Mouse (Mus musculus) spleen, adult 2 months (tissue): Measurements from ENCODE around the gene Pik3cd.

ENCODE experiments used
- CTCF ChIP-seq: fragments of 200-500 bp; IDR thresholded peaks from 2 replicates; pipeline ENCODE4 v1.5.1; 2011; ENCODE audit warnings: mild to moderate bottlenecking, inconsistent platforms; ENCODE audit not compliant: insufficient read depth, insufficient read length, insufficient replicate concordance; ENCODE audit errors: extremely low read depth
- POLR2A ChIP-seq: fragments of 200-500 bp; IDR thresholded peaks from 2 replicates; pipeline ENCODE4 v1.6.1; 2011; ENCODE audit warnings: low read depth, low read length, inconsistent platforms

DNA sequence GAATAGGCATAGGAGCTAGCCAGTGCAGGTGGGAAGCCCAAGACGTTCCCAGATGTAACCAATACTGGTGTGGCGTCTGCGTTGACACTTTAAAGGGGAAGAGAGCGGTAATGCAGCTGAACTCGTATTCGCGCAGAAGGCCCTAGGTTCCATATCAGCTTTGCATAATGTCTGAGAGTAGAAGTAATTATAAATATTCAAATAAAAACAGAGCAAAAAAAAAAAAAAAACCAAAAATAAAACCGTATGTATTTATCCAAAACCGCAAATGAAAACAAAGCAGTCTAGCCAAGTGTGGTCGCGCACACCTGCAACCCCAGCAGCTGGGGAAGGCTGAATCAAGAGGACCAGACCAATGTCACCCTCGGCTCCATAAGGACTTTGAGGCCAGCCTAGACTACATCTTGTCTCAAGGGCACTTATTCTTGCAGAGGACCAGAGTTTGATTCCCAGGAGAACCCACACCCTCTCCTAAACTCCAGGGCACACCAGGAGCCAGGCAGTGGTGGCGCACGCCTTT, 39.7 kb upstream of the Pik3cd start:
- TF ChIP-seq CTCF (no peak), POLR2A (no peak)
